Mouse (Mus musculus) thymus, adult 2 months (tissue): ENCODE data around the gene Tmem95. TPM values are rescaled to one million over a fixed set of nuclear protein-coding genes. Genes with fewer than 3 reads are reported as not detected.

Source experiments
- DNase-seq: peaks from one replicate; pipeline ENCODE4 v3.0.0; 2021
- H3K27ac ChIP-seq: fragments of 200-500 bp; 2 replicates; pipeline ENCODE4 v1.5.1; 2012; ENCODE audit warnings: low read length, control low read depth; ENCODE audit not compliant: control insufficient read depth, insufficient read depth
- H3K27me3 ChIP-seq: fragments of 200-500 bp; 2 replicates; pipeline ENCODE4 v1.6.1; 2012; ENCODE audit warnings: mild to moderate bottlenecking, low read length, moderate library complexity, mixed read lengths; ENCODE audit not compliant: control insufficient read depth, insufficient read depth
- H3K36me3 ChIP-seq: fragments of 200-500 bp; 2 replicates; pipeline ENCODE4 v1.6.1; 2012; ENCODE audit warnings: mild to moderate bottlenecking, low read length, moderate library complexity; ENCODE audit not compliant: control insufficient read depth, insufficient read depth
- H3K4me1 ChIP-seq: fragments of 200-500 bp; replicated peaks from 2 replicates; pipeline ENCODE4 v1.6.1; 2012; ENCODE audit warnings: low read length; ENCODE audit not compliant: control insufficient read depth, insufficient read depth
- H3K4me3 ChIP-seq: fragments of 200-500 bp; 2 replicates; pipeline ENCODE4 v1.5.1; 2012; ENCODE audit warnings: mild to moderate bottlenecking, low read length, control low read depth, moderate library complexity; ENCODE audit not compliant: control insufficient read depth, insufficient read depth
- CTCF ChIP-seq: fragments of 200-500 bp; IDR thresholded peaks from 2 replicates; pipeline ENCODE4 v1.5.1; 2012; ENCODE audit warnings: mild to moderate bottlenecking, control low read depth, low read length, moderate library complexity, borderline replicate concordance; ENCODE audit not compliant: control insufficient read depth, poor library complexity, insufficient read depth; ENCODE audit errors: extremely low read depth
- POLR2A ChIP-seq: fragments of 200-500 bp; IDR thresholded peaks from 2 replicates; pipeline ENCODE4 v1.6.1; 2012; ENCODE audit warnings: mild to moderate bottlenecking, low read length, control low read depth, moderate library complexity; ENCODE audit not compliant: control insufficient read depth, poor library complexity, insufficient read depth; ENCODE audit errors: extremely low read depth
- WGBS: fragments of 180-500 bp; shearing (Covaris S2); methylation state at CpG from one replicate; pipeline ENCODE4 v1.1.7; 2018; 5-methylcytosine and 5-hydroxymethylcytosine counted together
- polyA plus RNA-seq: library from polyadenylated mRNA; depleted of rRNA; stranded (reverse); fragments of >200 nt; gene quantifications from 2 replicates; pipeline ENCODE4 v1.2.3, GENCODE M21; 2012

Tmem95 gene
- polyA plus RNA-seq, 1 experiment: not detected

GRCm38 (mm10) chr11:69900471-69901405 lies 22.9 kb upstream of the Tmem95 start, which contains the start of the genes 2810408A11Rik and Neurl4:
Gene 2810408A11Rik, minus strand, starts transcription at chr11:69900987.
Gene Neurl4, plus strand, starts transcription at chr11:69901072.
- TF ChIP-seq POLR2A (peak; percentile 95), CTCF (0 out of 2 replicates have a peak, but pooled peaks have one; percentile 49)
- H3K4me3 ChIP-seq: peak within 1 kb of the TSS; percentile 65
- H3K27me3 ChIP-seq: no peaks in the 10 kb centered on the region
- DNase-seq: peak; percentile 91
- peaks cover 20% of the 10 kb centered on the region for H3K4me1 ChIP-seq
- peak within 1 kb of the TSS; percentile 86 for H3K27ac ChIP-seq
- H3K36me3 ChIP-seq: peaks cover 12% of the 10 kb centered on the region
- WGBS: under 1% methylated on average over 38 of the region's 38 CpGs

GRCm38 (mm10) chr11:69899870-69900269 lies 22.1 kb upstream of the Tmem95 start:
- WGBS: 27% methylated on average over 4 of the region's 4 CpGs
- H3K4me3 ChIP-seq: peak overlapping the region; percentile 23
- H3K27ac ChIP-seq: peak overlapping the region; percentile 74
- no peak for TF ChIP-seq POLR2A
- TF ChIP-seq CTCF: no peak
- no peak for DNase-seq
- H3K4me1 ChIP-seq: peaks cover 24% of the 10 kb centered on the region
- H3K36me3 ChIP-seq: peaks cover 8% of the 10 kb centered on the region; the same call in 1 of the 2 replicates
- H3K27me3 ChIP-seq: no peaks in the 10 kb centered on the region

GRCm38 (mm10) chr11:69895291-69895690 lies 17.5 kb upstream of the Tmem95 start, which contains the start of gene Acap1:
Gene Acap1, minus strand, starts transcription at chr11:69895539.
- H3K4me3 ChIP-seq: peak within 1 kb of the TSS; percentile 69
- peaks cover 38% of the 10 kb centered on the region for H3K4me1 ChIP-seq
- WGBS: 1% methylated on average over 4 of the region's 4 CpGs
- TF ChIP-seq CTCF: no peak
- peak; percentile 69 for TF ChIP-seq POLR2A
- peak within 1 kb of the TSS; percentile 100 for H3K27ac ChIP-seq
- peak; percentile 75 for DNase-seq
- no peaks in the 10 kb centered on the region for H3K27me3 ChIP-seq
- peaks cover 7% of the 10 kb centered on the region for H3K36me3 ChIP-seq

- Histone ChIP-seq H3K4me1 (peaks cover 35% of the 10 kb centered on the region), H3K27me3 (no peaks in the 10 kb centered on the region), H3K36me3 (peaks cover 13% of the 10 kb centered on the region), H3K4me3 (peak overlapping the region; percentile 69), H3K27ac (peak overlapping the region; percentile 100)
- WGBS: 3% methylated on average over 5 of the region's 5 CpGs
- peak; percentile 91 for DNase-seq
- TF ChIP-seq CTCF (no peak), POLR2A (0 out of 2 replicates have a peak, but pooled peaks have one; percentile 9)
Observed at GRCm38 (mm10) chr11:69894671-69895070, 16.9 kb upstream of the Tmem95 start.

- WGBS: 95% methylated on average over 4 of the region's 4 CpGs
- Histone ChIP-seq H3K36me3 (peaks cover 45% of the 10 kb centered on the region), H3K27me3 (no peaks in the 10 kb centered on the region), H3K27ac (0 out of 2 replicates have a peak overlapping the region, but pooled peaks have one; percentile 12), H3K4me3 (no peak overlapping the region), H3K4me1 (peaks cover 24% of the 10 kb centered on the region)
- no peak for DNase-seq
- TF ChIP-seq POLR2A (no peak), CTCF (no peak)
Observed at GRCm38 (mm10) chr11:69891482-69891881, 13.7 kb upstream of the Tmem95 start.

- TF ChIP-seq POLR2A: no peak
- no peak for TF ChIP-seq CTCF
- Histone ChIP-seq H3K27ac (no peak overlapping the region), H3K4me1 (peaks cover 10% of the 10 kb centered on the region), H3K27me3 (no peaks in the 10 kb centered on the region), H3K4me3 (no peak overlapping the region), H3K36me3 (peaks cover 78% of the 10 kb centered on the region)
- WGBS: 91% methylated on average over 8 of the region's 8 CpGs
- DNase-seq: no peak
Observed at GRCm38 (mm10) chr11:69886907-69887635, 9.3 kb upstream of the Tmem95 start.
